Mouse (Mus musculus) MEL (cell line): ENCODE measurements around the gene Gpbar1. TPM values are rescaled to one million over a fixed set of nuclear protein-coding genes. Genes with fewer than 3 reads are reported as not detected.

Source experiments
- DNase-seq: peaks from one replicate; pipeline ENCODE4 v3.0.0; 2011; ENCODE audit warnings: low read depth, low spot score
- H3K27ac ChIP-seq: 2 replicates; pipeline ENCODE4 v1.5.1; 2012; ENCODE audit warnings: low read depth, mild to moderate bottlenecking, control low read depth, low read length, moderate library complexity; ENCODE audit not compliant: control insufficient read depth
- H3K27me3 ChIP-seq, 2 experiments: fragments of 150-350 bp in 1 of 2; sonication (generic) in 1 of 2; 2 replicates each; pipeline ENCODE4 v1.6.1; 2012; ENCODE audit warnings: low read length in 2 of 2, mild to moderate bottlenecking in 2 of 2, improper control_type of control experiment in 1 of 2, moderate library complexity in 1 of 2; ENCODE audit not compliant: insufficient read depth in 2 of 2, control insufficient read depth in 1 of 2
- H3K36me3 ChIP-seq, 2 experiments: 2 replicates each; pipeline ENCODE4 v1.6.1; 2012 to 2014; ENCODE audit warnings: low read length in 2 of 2, improper control_type of control experiment in 1 of 2, inconsistent platforms in 1 of 2, mild to moderate bottlenecking in 1 of 2; ENCODE audit not compliant: insufficient read depth in 2 of 2, control insufficient read depth in 1 of 2
- H3K4me1 ChIP-seq, 2 experiments: fragments of 150-350 bp in 1 of 2; sonication (generic) in 1 of 2; 2 replicates each; pipeline ENCODE4 v1.6.1; 2012; ENCODE audit warnings: low read length in 2 of 2, improper control_type of control experiment in 1 of 2, mild to moderate bottlenecking in 1 of 2; ENCODE audit not compliant: insufficient read depth in 2 of 2, control insufficient read depth in 1 of 2
- H3K4me3 ChIP-seq, 2 experiments: fragments of 150-350 bp in 1 of 2; sonication (generic) in 1 of 2; 2 replicates each; pipeline ENCODE4 v1.5.1; 2012; ENCODE audit warnings: low read depth in 2 of 2, low read length in 2 of 2, mild to moderate bottlenecking in 2 of 2, moderate library complexity in 2 of 2, control low read depth in 1 of 2, improper control_type of control experiment in 1 of 2; ENCODE audit not compliant: control insufficient read depth in 1 of 2, insufficient read depth in 1 of 2
- H3K79me2 ChIP-seq: 2 replicates; pipeline ENCODE4 v1.6.1; 2012; ENCODE audit warnings: mild to moderate bottlenecking, low read length, moderate library complexity; ENCODE audit not compliant: control insufficient read depth, poor library complexity, insufficient read depth
- H3K9ac ChIP-seq: 2 replicates; pipeline ENCODE4 v1.6.1; 2012; ENCODE audit warnings: low read depth, mild to moderate bottlenecking, control low read depth, low read length, moderate library complexity; ENCODE audit not compliant: control insufficient read depth, poor library complexity, severe bottlenecking
- H3K9me3 ChIP-seq: fragments of 150-350 bp; sonication (generic); replicated peaks from 2 replicates; pipeline ENCODE4 v1.6.1; 2012; ENCODE audit warnings: mild to moderate bottlenecking, low read length, improper control_type of control experiment, moderate library complexity; ENCODE audit not compliant: insufficient read depth
- CHD1 ChIP-seq: IDR thresholded peaks from 2 replicates; pipeline ENCODE4 v1.6.1; 2012; ENCODE audit warnings: low read depth, mild to moderate bottlenecking, inconsistent platforms, low read length, improper control_type of control experiment
- CHD2 ChIP-seq: IDR thresholded peaks from 2 replicates; pipeline ENCODE4 v1.6.1; 2011; ENCODE audit warnings: low read length, improper control_type of control experiment
- CTCF ChIP-seq, 3 experiments: IDR thresholded peaks in 2 of 3; conservative IDR thresholded peaks in 1 of 3; 2 replicates each; pipeline ENCODE4 v1.5.1; 2011 to 2012; ENCODE audit warnings: low read length in 3 of 3, low read depth in 2 of 3, mild to moderate bottlenecking in 2 of 3, improper control_type of control experiment in 1 of 3, inconsistent platforms in 1 of 3, mixed read lengths in 1 of 3, moderate library complexity in 1 of 3; ENCODE audit not compliant: control insufficient read depth in 1 of 3, insufficient read depth in 1 of 3, poor library complexity in 1 of 3, severe bottlenecking in 1 of 3
- E2F4 ChIP-seq: IDR thresholded peaks from 2 replicates; pipeline ENCODE4 v1.6.1; 2011; ENCODE audit warnings: low read depth, low read length, improper control_type of control experiment, borderline replicate concordance
- ELF1 ChIP-seq: IDR thresholded peaks from 2 replicates; pipeline ENCODE4 v1.6.1; 2014; ENCODE audit warnings: low read depth, mild to moderate bottlenecking, inconsistent platforms, low read length, improper control_type of control experiment, moderate library complexity
- GABPA ChIP-seq: IDR thresholded peaks from 2 replicates; pipeline ENCODE4 v1.6.1; 2012; ENCODE audit warnings: low read depth, mild to moderate bottlenecking, inconsistent platforms, low read length, improper control_type of control experiment, moderate library complexity
- GATA1 ChIP-seq: IDR thresholded peaks from 2 replicates; pipeline ENCODE4 v1.6.1; 2011; ENCODE audit warnings: low read depth, low read length, improper control_type of control experiment
- HCFC1 ChIP-seq: IDR thresholded peaks from 2 replicates; pipeline ENCODE4 v1.6.1; 2012; ENCODE audit warnings: low read depth, mild to moderate bottlenecking, inconsistent platforms, low read length, improper control_type of control experiment, moderate library complexity
- JUND ChIP-seq: IDR thresholded peaks from 2 replicates; pipeline ENCODE4 v1.6.1; 2011; ENCODE audit warnings: low read depth, mild to moderate bottlenecking, improper control_type of control experiment, low read length
- MAFK ChIP-seq: IDR thresholded peaks from 2 replicates; pipeline ENCODE4 v1.6.1; 2011; ENCODE audit warnings: low read depth, mild to moderate bottlenecking, low read length, improper control_type of control experiment, borderline replicate concordance
- MAZ ChIP-seq: IDR thresholded peaks from 2 replicates; pipeline ENCODE4 v1.6.1; 2012; ENCODE audit warnings: low read depth, mild to moderate bottlenecking, inconsistent platforms, low read length, improper control_type of control experiment
- MEF2A ChIP-seq: IDR thresholded peaks from 2 replicates; pipeline ENCODE4 v1.6.1; 2014; ENCODE audit warnings: low read depth, mild to moderate bottlenecking, inconsistent platforms, low read length, improper control_type of control experiment; ENCODE audit not compliant: poor library complexity, insufficient replicate concordance, severe bottlenecking; ENCODE audit errors: extremely low read depth
- MXI1 ChIP-seq: IDR thresholded peaks from 2 replicates; pipeline ENCODE4 v1.6.1; 2011; ENCODE audit warnings: mild to moderate bottlenecking, low read depth, low read length, improper control_type of control experiment
- MYC ChIP-seq: IDR thresholded peaks from 2 replicates; pipeline ENCODE4 v1.6.1; 2011; ENCODE audit warnings: low read depth, mild to moderate bottlenecking, low read length, improper control_type of control experiment, moderate library complexity
- NELFE ChIP-seq: IDR thresholded peaks from 2 replicates; pipeline ENCODE4 v1.6.1; 2011; ENCODE audit warnings: low read depth, low read length, improper control_type of control experiment
- NRF1 ChIP-seq: IDR thresholded peaks from 2 replicates; pipeline ENCODE4 v1.6.1; 2014; ENCODE audit warnings: low read depth, mild to moderate bottlenecking, inconsistent platforms, low read length, improper control_type of control experiment, moderate library complexity; ENCODE audit not compliant: poor library complexity, insufficient read depth, severe bottlenecking
- POLR2A ChIP-seq, 2 experiments: IDR thresholded peaks; 2 replicates each; pipeline ENCODE4 v1.6.1; 2011 to 2012; ENCODE audit warnings: low read length in 2 of 2, mild to moderate bottlenecking in 2 of 2, control low read depth in 1 of 2, improper control_type of control experiment in 1 of 2, low read depth in 1 of 2, moderate library complexity in 1 of 2; ENCODE audit not compliant: control insufficient read depth in 1 of 2, insufficient read depth in 1 of 2, poor library complexity in 1 of 2
- RAD21 ChIP-seq: IDR thresholded peaks from 2 replicates; pipeline ENCODE4 v1.6.1; 2011; ENCODE audit warnings: mild to moderate bottlenecking, low read depth, low read length, improper control_type of control experiment
- RCOR1 ChIP-seq: IDR thresholded peaks from 2 replicates; pipeline ENCODE4 v1.6.1; 2012; ENCODE audit warnings: low read depth, mild to moderate bottlenecking, inconsistent platforms, low read length, improper control_type of control experiment
- SIN3A ChIP-seq: IDR thresholded peaks from 2 replicates; pipeline ENCODE4 v1.6.1; 2012; ENCODE audit warnings: low read length, improper control_type of control experiment, inconsistent platforms
- TCF12 ChIP-seq: IDR thresholded peaks from 2 replicates; pipeline ENCODE4 v1.6.1; 2014; ENCODE audit warnings: low read depth, mild to moderate bottlenecking, inconsistent platforms, low read length, improper control_type of control experiment, moderate library complexity
- USF1 ChIP-seq: IDR thresholded peaks from 2 replicates; pipeline ENCODE4 v1.6.1; 2014; ENCODE audit warnings: low read depth, mild to moderate bottlenecking, inconsistent platforms, low read length, improper control_type of control experiment, moderate library complexity
- USF2 ChIP-seq, 2 experiments: IDR thresholded peaks; 2 replicates each; pipeline ENCODE4 v1.6.1; 2011 to 2012; ENCODE audit warnings: improper control_type of control experiment in 2 of 2, low read length in 2 of 2, borderline replicate concordance in 1 of 2, inconsistent platforms in 1 of 2, low read depth in 1 of 2, mild to moderate bottlenecking in 1 of 2; ENCODE audit not compliant: insufficient read depth in 1 of 2
- ZC3H11A ChIP-seq: IDR thresholded peaks from 2 replicates; pipeline ENCODE4 v1.6.1; 2012; ENCODE audit warnings: low read depth, mild to moderate bottlenecking, inconsistent platforms, low read length, improper control_type of control experiment
- polyA plus RNA-seq, 2 experiments: library from polyadenylated mRNA; stranded (reverse) in 1 of 2; unstranded in 1 of 2; fragments of >175 nt in 1 of 2; fragments of >200 nt in 1 of 2; gene quantifications; 2 replicates each; pipeline versions ENCODE4 v1.2.1 to v1.2.4; 2012; ENCODE audit warnings: low replicate concordance in 2 of 2, low read depth in 1 of 2; ENCODE audit not compliant: insufficient read length in 2 of 2, insufficient read depth in 1 of 2, missing spikeins in 1 of 2
- total RNA-seq: library from RNA; depleted of rRNA; stranded (reverse); fragments of 300-350 nt; gene quantifications from 2 replicates; pipeline ENCODE4 v1.2.3, GENCODE M21; 2012

Gpbar1 gene
- total and polyA plus RNA-seq, 3 experiments = not detected

GRCm38 (mm10) chr1:74303509-74304338 lies 25.4 kb downstream of the Gpbar1 start (continued):
- TF ChIP-seq CHD1 (no peak), JUND (no peak), SIN3A (peak; percentile 61), MXI1 (peak; percentile 79), CTCF (IDR thresholded peaks at IDR 0.05 in 2 of 3, conservative IDR thresholded peaks at IDR 0.05 in 1 of 3; ENCODE audit: control insufficient read depth in 1 of 3, insufficient read depth in 1 of 3, low read depth in 2 of 3, low read length in 3 of 3, poor library complexity in 1 of 3, severe bottlenecking in 1 of 3) (0 out of 6 replicates have a peak, but pooled peaks of 1 of the 3 experiments have one; percentile 11), TCF12 (no peak; the same call in 1 of the 2 replicates), E2F4 (no peak), USF1 (no peak), MEF2A (no peak), ELF1 (no peak), NELFE (peak; percentile 45), ZC3H11A (no peak), HCFC1 (peak; percentile 22; the same call in 1 of the 2 replicates), MAZ (peak; percentile 55; the same call in 1 of the 2 replicates)

- H3K9ac ChIP-seq = peak overlapping the region; percentile 86
- DNase-seq = no peak
- H3K79me2 ChIP-seq = peaks cover 14% of the 10 kb centered on the region
- peak overlapping the region; percentile 91 to 94 for H3K4me3 ChIP-seq
- no peak for TF ChIP-seq NELFE
- no peak for TF ChIP-seq USF2 (IDR thresholded peaks at IDR 0.05; ENCODE audit: borderline replicate concordance in 1 of 2, insufficient read depth in 1 of 2, low read depth in 1 of 2, low read length in 2 of 2)
- TF ChIP-seq MEF2A = no peak
- no peak for TF ChIP-seq RCOR1
- no peak for TF ChIP-seq CHD2
- no peak for TF ChIP-seq ELF1
- no peak for TF ChIP-seq GATA1
- no peak for TF ChIP-seq MYC
- no peak for TF ChIP-seq POLR2A (IDR thresholded peaks at IDR 0.05; ENCODE audit: control insufficient read depth in 1 of 2, insufficient read depth in 1 of 2, low read depth in 1 of 2, low read length in 2 of 2, poor library complexity in 1 of 2)
- no peak for TF ChIP-seq NRF1
- TF ChIP-seq MXI1 = no peak
- TF ChIP-seq MAFK = no peak
- TF ChIP-seq RAD21 = no peak
- no peak for TF ChIP-seq USF1
- TF ChIP-seq GABPA = no peak
- no peak for TF ChIP-seq ZC3H11A
- H3K36me3 ChIP-seq = peaks cover 0 to 30% of the 10 kb centered on the region in 2 experiments; a peak in 2 of 4 replicates
- H3K27ac ChIP-seq = no peak overlapping the region
- peaks cover 2 to 41% of the 10 kb centered on the region in 2 experiments; a peak in 3 of 4 replicates for H3K4me1 ChIP-seq
- H3K9me3 ChIP-seq = no peaks in the 10 kb centered on the region
- H3K27me3 ChIP-seq = no peaks in the 10 kb centered on the region
These were observed 26.0 kb downstream of the Gpbar1 start for GRCm38 (mm10) chr1:74304339-74304790.
